Mouse (Mus musculus) cerebellum, adult 9-10 months (tissue): ENCODE data around the gene Cdhr1.
A peak's percentile ranks its signal among the peaks of the same experiment; 100 is the strongest.

Experiments used
- DNase-seq: peaks from one replicate; pipeline ENCODE4 v3.0.0; 2022

Cdhr1 gene

DNA sequence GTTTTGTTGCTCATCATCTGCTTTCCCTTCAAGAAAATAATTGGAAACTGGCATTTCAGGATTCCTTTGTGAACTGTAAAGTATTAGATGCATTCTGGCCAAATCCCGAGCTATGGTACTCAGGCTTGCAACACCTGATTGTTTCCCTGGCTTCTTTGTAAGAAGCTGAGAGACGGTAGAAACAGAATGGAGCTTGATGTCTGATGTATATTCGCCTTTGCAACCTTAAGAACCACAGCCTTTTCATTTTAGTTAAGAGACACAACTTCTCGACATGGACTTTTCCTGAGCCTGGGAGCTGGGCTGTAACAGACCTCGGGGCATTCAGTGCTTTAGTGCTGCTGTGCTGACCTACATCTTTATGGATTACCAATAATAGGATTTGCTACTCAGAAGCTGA lies 30.5 kb downstream of the Cdhr1 start, which contains the start of gene Lrit2:
Gene Lrit2, plus strand, starts transcription at position 301 of the 400 bp plus-strand sequence.
- DNase-seq: no peak

DNA sequence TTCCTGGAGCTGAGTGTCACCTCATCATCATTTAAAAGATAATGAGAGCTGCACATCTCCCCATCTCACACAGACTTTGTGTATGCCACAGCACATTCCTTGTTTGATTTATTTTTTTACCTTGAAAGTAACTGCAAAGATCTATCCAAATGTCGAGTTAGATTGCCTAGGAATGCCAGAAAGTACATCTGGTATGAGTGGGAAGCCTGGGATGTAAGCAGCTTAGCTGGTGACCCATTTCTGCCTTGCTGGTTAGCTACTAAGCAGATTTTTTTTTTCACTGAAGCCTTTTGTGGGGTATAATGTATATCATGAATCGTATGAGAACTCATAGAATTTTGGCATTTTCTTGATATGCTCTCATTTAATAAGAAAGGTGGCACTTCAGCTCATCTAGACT lies 31.5 kb downstream of the Cdhr1 start:
- DNase-seq: no peak

DNA sequence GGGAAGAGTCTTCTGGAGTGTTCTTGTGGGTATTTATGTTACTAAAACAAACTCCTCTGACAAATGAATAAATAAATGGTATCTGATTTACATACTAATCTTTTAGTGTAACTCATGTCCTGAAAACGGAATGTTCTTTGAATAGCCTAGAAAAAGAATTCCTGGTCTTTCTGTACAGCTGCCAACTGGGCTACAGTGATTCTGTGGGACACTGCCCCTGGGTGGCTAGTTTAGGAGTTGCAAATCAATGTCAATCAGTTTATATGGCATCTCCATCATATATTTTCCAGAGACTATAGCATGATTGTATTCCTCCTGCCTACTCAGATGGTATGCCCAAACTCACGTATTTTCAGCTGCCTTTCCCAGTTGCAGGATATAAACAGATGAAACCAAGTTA lies 33.3 kb downstream of the Cdhr1 start:
- no peak for DNase-seq

DNA sequence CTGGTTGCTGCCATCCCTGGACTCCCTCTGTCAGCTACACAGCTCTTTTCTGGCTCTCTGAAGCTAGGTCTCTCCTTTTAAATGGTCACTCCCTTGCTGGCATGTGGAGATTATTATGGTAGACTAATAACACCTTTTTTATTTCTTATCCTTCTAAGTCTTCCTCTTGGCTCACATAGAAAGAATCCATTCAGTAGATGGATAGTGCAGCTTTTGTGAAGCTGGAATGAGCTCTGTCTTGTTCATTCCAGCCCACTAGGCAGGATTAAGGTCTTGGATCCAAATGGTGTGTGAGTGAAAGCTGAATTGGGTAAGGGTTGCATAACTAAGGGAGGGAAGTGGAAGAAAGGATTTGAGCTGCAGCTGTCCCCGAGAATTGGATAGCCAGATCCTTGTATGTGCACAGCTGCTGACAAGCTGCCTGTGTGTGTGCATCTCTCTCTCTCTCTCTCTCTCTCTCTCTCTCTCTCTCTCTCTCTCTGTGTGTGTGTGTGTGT lies 49.2 kb downstream of the Cdhr1 start, which contains the start of gene Rgr:
Gene Rgr, minus strand, starts transcription at position 51 of the 497 bp plus-strand sequence.
- no peak for DNase-seq

DNA sequence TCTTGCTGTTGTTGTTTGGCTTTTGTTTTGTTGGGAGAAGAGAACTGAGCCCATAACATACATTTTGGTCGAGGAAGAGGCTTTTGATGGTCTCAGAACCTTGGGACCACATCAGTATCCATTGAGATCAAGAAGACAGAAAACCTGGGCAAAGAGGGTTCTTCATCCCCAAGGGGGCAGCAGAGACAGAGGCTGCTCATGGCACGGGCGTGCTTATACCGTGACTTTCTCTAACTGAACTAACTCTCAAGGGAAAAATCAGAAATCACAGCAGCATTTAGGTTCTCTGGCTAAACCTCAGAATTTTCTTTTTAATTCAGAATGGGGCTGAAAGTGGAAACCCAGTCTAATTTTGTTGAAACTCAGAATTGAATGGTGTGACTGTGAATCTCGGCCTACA lies 63.7 kb downstream of the Cdhr1 start:
- no peak for DNase-seq

DNA sequence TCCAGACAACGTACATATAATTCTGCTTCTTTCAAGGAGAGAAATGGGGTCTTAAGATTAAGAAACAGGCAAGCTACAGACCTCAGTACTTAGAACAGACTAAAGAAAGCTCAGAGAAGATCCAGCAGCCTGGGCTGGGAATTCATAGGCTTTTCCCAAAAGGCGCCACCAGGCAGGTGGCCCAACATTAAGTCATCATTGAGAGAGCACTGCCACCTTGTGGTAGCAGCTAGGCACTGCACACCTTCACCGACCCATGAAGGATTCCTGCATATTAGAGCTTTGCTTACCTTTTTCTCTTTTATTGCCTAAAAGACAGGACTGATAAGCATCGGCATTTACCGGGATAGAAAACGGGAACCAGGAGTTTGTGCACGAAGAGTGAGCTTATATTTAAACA lies 64.9 kb downstream of the Cdhr1 start:
- peak; percentile 82 for DNase-seq

DNA sequence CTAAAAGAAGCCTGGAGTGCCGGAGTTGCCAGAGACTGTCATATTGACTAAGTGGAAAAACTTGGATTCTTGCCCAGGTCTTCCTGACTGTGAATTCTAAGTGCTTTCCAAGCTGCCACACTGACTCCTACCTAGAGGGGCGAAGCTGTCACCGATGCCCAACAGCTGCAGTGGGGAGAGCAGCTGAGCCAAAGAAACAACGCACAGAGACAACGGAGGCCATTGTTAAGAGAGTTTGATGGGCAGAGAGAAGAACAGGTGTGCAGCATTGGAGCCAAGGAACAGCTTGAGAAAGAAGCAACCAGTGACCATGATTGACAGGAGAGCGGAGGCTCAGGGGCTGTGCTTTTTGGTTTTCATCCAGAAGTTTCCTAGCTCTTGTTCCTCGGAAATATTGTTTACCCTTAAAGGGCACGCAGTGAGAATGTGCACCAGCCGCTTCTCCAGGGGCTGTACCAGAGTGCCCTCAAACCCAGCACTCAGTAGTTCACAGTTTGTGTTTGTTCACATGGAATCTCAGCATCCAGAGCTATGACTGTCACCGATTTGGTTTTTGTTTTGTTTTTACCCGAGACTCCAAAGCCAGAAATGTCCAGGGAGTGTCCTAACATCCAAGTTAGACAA lies 65.6 kb downstream of the Cdhr1 start:
- peak; percentile 10 for DNase-seq

DNA sequence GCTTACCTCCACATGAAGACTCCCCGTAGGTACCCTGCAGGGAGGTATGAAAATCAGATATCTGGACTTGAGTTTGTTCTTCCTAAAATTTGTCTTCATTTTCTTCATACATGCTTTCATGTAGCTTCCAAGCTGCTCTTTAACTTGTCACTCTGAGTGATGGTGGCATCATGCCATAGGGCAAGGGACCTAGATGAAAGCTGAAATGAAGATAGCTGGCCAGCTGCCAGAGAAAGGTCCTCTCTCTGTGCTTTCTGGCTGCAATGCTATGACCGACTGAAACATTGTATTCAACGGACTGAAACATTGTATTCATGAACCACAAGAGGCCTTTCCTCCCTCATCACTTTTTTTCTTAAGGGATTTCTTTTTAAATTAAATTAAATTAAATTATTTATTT lies 69.6 kb downstream of the Cdhr1 start:
- DNase-seq: no peak

DNA sequence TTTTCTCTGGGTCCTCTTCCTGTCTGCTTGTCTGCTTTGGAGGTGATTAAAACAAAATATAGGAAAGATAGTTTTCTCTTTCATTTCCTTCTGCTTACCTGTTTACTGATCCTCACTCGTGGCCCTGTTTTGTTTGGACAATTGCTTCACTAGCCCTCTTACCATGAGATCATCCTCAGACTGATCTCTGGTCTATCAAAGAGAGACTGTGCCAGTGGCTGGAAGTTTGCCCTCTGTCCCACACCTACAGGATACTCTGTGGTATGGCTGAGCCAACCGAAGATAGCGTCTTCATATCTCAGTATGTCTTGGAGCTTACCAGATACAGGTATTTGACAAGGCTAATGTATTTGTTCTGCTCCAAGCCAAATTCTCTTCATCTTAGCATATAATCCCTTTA lies 70.2 kb downstream of the Cdhr1 start:
- no peak for DNase-seq
